Comparison of ENCODE assay signal across 9 mouse cellular contexts in genomic region chr4:152625032-152626003, GRCm38 (mm10).
DNase-seq lines count a peak whose midpoint lies in the region; ATAC-seq and TF ChIP-seq lines count a peak whose summit lies in the region.
"Had no signal": no experiment of that assay in that cellular context is flagged by ENCODE, and none has a peak within 500 bp of the region (broad histone marks: within the 10 kb centered on the region; RNA-seq: fewer than 3 reads in every experiment).

No protein-coding gene starts in this region.

- H3K4me2 ChIP-seq in midbrain, embryonic 15.5 days, result peak overlapping the region; percentile 32
- no peak overlapping the region for H3K4me2 ChIP-seq in stomach, postnatal 0 days (replicated peaks; ENCODE audit: low read depth)

- TF ChIP-seq EP300 in stomach, postnatal 0 days (optimal IDR thresholded peaks at IDR 0.05), result no peak

- no peaks in the 10 kb centered on the region for H3K4me1 ChIP-seq in spleen, adult 2 months (ENCODE audit: control insufficient read depth, insufficient read depth, insufficient read length)
- peaks cover 24% of the 10 kb centered on the region for H3K4me1 ChIP-seq in limb, embryonic 10.5 days
- H3K4me1 ChIP-seq in midbrain, embryonic 15.5 days, result peaks cover 43% of the 10 kb centered on the region
- no peaks in the 10 kb centered on the region for H3K4me1 ChIP-seq in stomach, postnatal 0 days (replicated peaks; ENCODE audit: control insufficient read depth, insufficient read depth)

- DNase-seq in spleen, adult 2 months (ENCODE audit: low read depth in 1 of 2, low spot score in 2 of 2), result peak in 1 of 2 experiments; percentile 12
- DNase-seq in spleen, postnatal 36 days (ENCODE audit: low spot score in 2 of 2), result no peak
- peak; percentile 70 for DNase-seq in embryo, embryonic 11.5 days (ENCODE audit: low read depth, low spot score)
- DNase-seq in heart, adult 9 months (ENCODE audit: low spot score in 2 of 2), result peak; percentile 7 to 13
- peak; percentile 5 to 13 for DNase-seq in kidney, adult 8-10 months
- DNase-seq in limb, embryonic 10.5 days (ENCODE audit: low spot score), result peak; percentile 79
- peak; percentile 62 for DNase-seq in stomach, postnatal 0 days (ENCODE audit: low spot score)

- WGBS in spleen, adult 2 months, result 17% methylated on average over 22 of the region's 22 CpGs
- 8% methylated on average over 22 of the region's 22 CpGs for WGBS in limb, embryonic 10.5 days
- WGBS in midbrain, embryonic 15.5 days, result under 1% methylated on average over 22 of the region's 22 CpGs
- 6% methylated on average over 22 of the region's 22 CpGs for WGBS in stomach, postnatal 0 days

- TF ChIP-seq CTCF in spleen, adult 2 months (IDR thresholded peaks at IDR 0.05; ENCODE audit: extremely low read depth, insufficient read depth, insufficient read length, insufficient replicate concordance), result peak; percentile 44; the same call in 1 of the 2 replicates
- TF ChIP-seq CTCF in stomach, postnatal 0 days (IDR thresholded peaks at IDR 0.05; ENCODE audit: low read depth), result peak; percentile 94

- no peak for TF ChIP-seq POLR2A in spleen, adult 2 months (IDR thresholded peaks at IDR 0.05; ENCODE audit: low read depth, low read length)

- no peaks in the 10 kb centered on the region for H3K36me3 ChIP-seq in spleen, adult 2 months (ENCODE audit: control insufficient read depth, insufficient read depth, low read length)
- no peaks in the 10 kb centered on the region for H3K36me3 ChIP-seq in limb, embryonic 10.5 days
- H3K36me3 ChIP-seq in midbrain, embryonic 15.5 days (replicated peaks), result no peaks in the 10 kb centered on the region
- no peaks in the 10 kb centered on the region for H3K36me3 ChIP-seq in stomach, postnatal 0 days (ENCODE audit: control insufficient read depth, insufficient read depth, low read length)

- H3K4me3 ChIP-seq in spleen, adult 2 months (ENCODE audit: extremely low read depth, insufficient read depth, insufficient read length), result no peak overlapping the region
- no peak overlapping the region for H3K4me3 ChIP-seq in limb, embryonic 10.5 days
- no peak overlapping the region for H3K4me3 ChIP-seq in midbrain, embryonic 15.5 days
- H3K4me3 ChIP-seq in stomach, postnatal 0 days (ENCODE audit: low read depth, low read length), result no peak overlapping the region

- no peak overlapping the region for H3K9ac ChIP-seq in midbrain, embryonic 15.5 days
- H3K9ac ChIP-seq in stomach, postnatal 0 days (ENCODE audit: low read length), result no peak overlapping the region

- H3K9me3 ChIP-seq in limb, embryonic 10.5 days (replicated peaks), result no peaks in the 10 kb centered on the region
- no peaks in the 10 kb centered on the region for H3K9me3 ChIP-seq in midbrain, embryonic 15.5 days
- H3K9me3 ChIP-seq in stomach, postnatal 0 days (ENCODE audit: control insufficient read depth, low read length), result no peaks in the 10 kb centered on the region

- H3K27me3 ChIP-seq in spleen, adult 2 months (ENCODE audit: control insufficient read depth, insufficient read depth, low read length), result no peaks in the 10 kb centered on the region
- peaks cover 20% of the 10 kb centered on the region for H3K27me3 ChIP-seq in limb, embryonic 10.5 days (ENCODE audit: low read depth, poor library complexity, severe bottlenecking)
- H3K27me3 ChIP-seq in midbrain, embryonic 15.5 days (replicated peaks), result peaks cover 2% of the 10 kb centered on the region; the same call in 1 of the 2 replicates
- no peaks in the 10 kb centered on the region for H3K27me3 ChIP-seq in stomach, postnatal 0 days (ENCODE audit: control insufficient read depth, insufficient read depth, low read length)
- H3K27me3 ChIP-seq: CH12.LX had no signal

- peak; percentile 79 for ATAC-seq in midbrain, embryonic 15.5 days (replicated peaks)
- ATAC-seq in stomach, postnatal 0 days (ENCODE audit: low FRiP score, low TSS enrichment), result peak; percentile 68; the same call in 1 of the 2 replicates

- H3K27ac ChIP-seq in spleen, adult 2 months (ENCODE audit: insufficient read depth, low read length), result no peak overlapping the region
- no peak overlapping the region for H3K27ac ChIP-seq in limb, embryonic 10.5 days
- peak overlapping the region; percentile 70 for H3K27ac ChIP-seq in midbrain, embryonic 15.5 days
- H3K27ac ChIP-seq in stomach, postnatal 0 days (replicated peaks), result no peak overlapping the region

Comparison
In these comparisons a context has a peak if more than half of its experiments do, and no peak if none do; other contexts are left out.
1. DNase-seq: peak in embryo, embryonic 11.5 days (single experiment), heart, adult 9 months (2 of 2), kidney, adult 8-10 months (2 of 2), limb, embryonic 10.5 days (single experiment) and stomach, postnatal 0 days (single experiment); none in spleen, postnatal 36 days (0 of 2).